Mouse (Mus musculus) gastrocnemius, postnatal 36 days (tissue): Measurements from ENCODE around the gene Fkbp10. TPM values are rescaled to one million over a fixed set of nuclear protein-coding genes. Genes with fewer than 3 reads are reported as not detected.

Experiments
- DNase-seq, 2 experiments: peaks; one replicate each; pipeline ENCODE4 v3.0.0; 2022
- intact Hi-C: fragments of 180-260 bp; cut with DNase I; formaldehyde crosslinking; loops from one replicate; pipeline ENCODE4 v1.15.1; 2025
- microRNA-seq, 2 experiments: library from miRNA; unstranded; fragments of <30 nt; microRNA quantifications; one replicate each; pipeline ENCODE4 v1.2.0; 2021
- total RNA-seq, 2 experiments: library from RNA; stranded (reverse); gene quantifications; 2 replicates each; pipeline ENCODE4 v1.2.3; 2021

The Fkbp10 gene
- total RNA-seq, 2 experiments from 2014 or later: 5.1 to 6.5 TPM

DNA sequence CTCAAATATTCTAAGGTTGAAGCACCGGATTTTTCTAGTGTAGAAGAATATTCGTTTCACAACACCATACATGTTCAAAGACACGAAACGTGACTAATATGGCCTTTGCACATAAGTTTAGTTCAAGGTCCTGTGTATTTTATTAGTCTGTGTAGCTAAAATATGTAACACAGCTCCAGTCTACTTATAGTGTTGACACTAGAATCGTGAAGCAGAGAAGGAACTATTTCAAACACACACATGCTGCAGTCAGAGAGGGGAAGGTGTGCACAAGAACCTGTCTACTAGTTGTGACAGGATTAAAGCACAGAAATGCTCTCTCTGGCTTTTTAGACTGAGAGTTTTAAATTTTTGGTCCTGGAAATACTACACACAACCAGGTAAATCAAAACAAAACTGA, 42.2 kb downstream of the Fkbp10 start:
- no peak for DNase-seq
- intact Hi-C loops: no loop called here

DNA sequence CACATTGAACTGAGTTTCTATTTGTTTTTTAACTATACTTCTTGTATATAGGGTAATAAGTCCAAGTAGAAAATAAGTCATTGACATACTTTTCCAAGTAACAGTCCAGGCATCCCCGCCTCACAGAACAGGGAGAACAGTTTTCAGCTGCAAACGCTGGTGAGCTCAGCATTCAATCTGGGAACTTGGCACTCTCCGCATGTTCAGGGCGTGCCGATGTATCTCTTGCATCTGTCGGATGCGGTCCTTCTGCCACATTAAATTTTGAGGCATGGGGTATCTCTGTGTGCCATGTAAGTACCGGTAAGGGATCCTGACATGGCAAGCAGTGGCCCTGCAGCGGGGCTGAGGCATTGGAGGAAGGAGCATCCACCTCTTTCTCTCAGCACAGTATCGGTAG, 47.2 kb downstream of the Fkbp10 start:
- DNase-seq: peak in 1 of 2 experiments; percentile 20
- intact Hi-C loops: no loop called here

DNA sequence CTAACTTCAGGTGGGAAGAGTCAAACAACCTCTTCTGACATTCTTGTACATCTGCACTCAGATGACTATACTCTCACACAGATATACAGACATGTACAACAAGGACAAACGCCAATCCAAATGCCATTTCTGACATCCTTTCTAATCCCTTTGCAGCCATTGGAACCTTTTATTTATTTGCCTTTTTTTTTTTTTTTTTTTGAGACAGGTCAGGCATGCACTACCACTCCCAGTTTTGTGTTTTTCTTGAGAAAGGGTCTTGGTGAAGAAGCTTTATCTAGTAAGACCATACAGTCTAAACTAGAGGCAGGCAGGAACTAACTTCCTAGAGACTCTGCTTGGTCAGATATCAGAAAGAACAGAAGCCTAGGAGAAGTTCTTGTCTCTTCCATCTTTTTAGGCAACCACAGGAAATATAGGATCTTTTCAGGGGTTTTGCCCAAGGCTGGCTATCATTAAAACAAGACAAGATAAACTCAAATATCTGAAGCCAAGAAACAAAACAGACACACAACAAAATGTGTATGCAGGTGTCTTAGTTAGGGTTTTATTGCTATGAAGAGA, 49.8 kb downstream of the Fkbp10 start:
- intact Hi-C loops: no loop called here
- no peak for DNase-seq

DNA sequence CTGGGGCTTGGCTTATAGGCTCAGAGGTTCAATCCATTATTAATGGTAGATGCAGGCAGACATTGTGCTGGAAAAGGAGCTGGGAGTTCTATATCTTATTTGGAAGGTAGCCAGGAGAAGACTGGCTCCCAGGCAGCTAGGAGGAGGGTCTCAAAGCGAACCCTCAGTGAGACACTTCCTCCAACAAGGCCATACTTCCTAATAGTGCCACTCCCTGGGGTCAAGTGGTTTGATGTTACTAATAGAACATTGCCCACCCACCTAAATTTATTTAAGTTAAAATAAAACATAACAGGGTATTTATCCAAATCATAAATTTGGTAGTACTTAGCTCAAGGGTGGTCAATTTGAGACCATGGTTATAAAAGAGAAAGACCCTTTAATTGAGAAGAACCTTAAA, 50.3 kb downstream of the Fkbp10 start:
- no peak for DNase-seq
- intact Hi-C loops: no loop called here

DNA sequence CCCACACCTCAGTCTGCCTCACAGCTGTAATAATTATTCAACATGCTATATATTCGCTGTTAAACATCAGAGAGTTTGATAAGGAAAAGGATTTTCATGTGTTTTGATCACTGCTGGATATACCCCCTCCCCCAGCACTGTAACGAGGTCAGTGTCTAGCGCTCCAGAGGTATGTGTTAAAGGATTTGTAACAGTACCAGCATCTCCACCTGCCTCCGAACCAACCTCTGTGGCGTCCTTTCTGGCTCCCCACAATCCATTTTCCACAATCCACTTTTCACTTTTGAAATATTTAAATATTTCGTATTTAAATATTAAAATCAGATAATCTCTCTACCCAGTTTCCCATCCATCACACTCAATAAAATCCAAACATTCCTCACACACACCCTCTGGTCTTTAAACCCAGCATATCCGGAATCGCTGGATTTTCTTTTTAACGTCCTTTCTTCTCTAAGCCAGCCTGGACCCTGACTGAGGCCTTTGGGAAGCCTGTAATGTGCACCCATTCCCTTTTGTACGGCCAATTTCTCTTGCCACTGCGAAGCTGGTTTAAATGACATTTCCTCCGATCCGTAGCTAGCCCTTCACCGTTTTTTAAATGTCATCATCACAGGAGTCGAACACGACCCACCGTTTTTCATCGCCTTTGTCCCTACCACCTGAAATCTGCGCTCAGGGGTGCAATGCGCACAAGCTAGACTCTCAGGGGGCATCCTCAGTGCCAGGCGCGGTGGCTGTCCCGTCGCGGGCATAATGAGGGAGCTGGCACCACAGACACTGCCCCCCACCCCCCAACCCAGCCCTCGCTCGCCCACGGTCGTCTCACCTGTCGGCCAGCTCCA, 56.1 kb downstream of the Fkbp10 start:
- DNase-seq: no peak
- intact Hi-C loops: loop anchor here (2.0 to 5.0 kb wide), 2 partner anchors 45 to 109 kb away; no protein-coding TSS in a partner anchor

DNA sequence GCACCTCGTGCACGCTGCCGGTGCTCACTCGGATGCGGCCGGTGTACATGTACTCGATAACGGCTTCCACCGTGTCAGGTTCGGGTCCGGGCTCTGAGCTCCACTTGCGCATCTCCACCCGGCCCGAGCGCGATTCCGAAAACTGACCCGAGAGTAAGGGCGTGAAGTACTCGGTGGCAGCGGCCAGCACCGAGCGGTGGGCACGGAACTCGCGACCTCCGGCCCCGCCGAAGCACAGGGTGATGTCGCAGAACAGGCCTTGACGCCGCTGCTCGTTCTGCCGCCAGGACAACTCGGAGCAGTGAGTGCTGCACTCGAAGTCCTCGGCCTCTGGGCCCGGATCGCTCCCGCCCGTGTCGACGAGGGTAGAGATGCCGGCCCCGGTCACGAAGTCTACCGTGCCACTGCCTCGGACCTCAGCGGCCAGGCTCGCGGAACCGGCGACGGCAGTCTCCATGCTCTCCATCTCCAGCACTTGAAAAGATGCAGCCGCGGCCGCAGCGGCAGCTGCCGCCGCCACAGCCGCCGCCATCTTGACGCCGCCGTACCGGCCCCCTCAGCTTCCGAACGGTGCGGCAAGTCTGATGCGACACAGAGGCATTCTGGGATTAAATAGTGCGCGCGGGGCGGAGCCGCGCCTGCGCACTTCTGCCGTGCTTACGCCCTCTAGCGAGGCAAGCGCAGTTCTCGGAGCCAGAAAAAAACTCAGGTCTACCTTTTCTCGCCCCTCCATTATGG, 56.9 kb downstream of the Fkbp10 start, which contains the start of gene Klhl11:
Klhl11 (minus strand) TSS at position 545 of the 738 bp plus-strand sequence.
- DNase-seq: peak; percentile 83 to 89
- intact Hi-C loops: loop anchor here (2.0 to 5.0 kb wide), 2 partner anchors 46 to 110 kb away; no protein-coding TSS in a partner anchor

DNA sequence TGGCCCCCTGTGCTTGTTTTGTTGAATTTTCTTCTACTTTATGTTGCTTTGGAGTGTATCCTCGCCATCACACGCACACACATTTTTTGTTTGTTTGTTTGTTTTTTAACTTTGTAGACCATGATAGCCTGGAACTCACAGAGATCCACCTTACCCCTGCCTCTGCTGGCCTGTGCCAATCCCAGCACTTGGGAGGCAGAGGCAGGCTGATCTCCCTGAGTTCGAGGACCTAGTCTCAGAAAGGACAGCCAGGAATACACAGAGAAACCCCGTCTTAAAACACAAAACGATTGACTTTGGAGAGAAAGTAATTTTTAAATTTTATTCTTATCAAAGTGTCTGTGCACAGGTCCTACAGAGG, 57.4 kb downstream of the Fkbp10 start:
- intact Hi-C loops: loop anchor here (2.0 to 5.0 kb wide), 2 partner anchors 46 to 111 kb away; no protein-coding TSS in a partner anchor

More for the DNA sequence above, 57.4 kb downstream of the Fkbp10 start:
- no peak for DNase-seq

Small RNA genes lying within 50 kb of the gene (microRNA-seq; reads per million reads assigned to microRNA genes)
- 0 reads per million in 2 experiments for gene Gm27374

Other genes starting within 250 kb of the Fkbp10 start
- gene Krt9, start 222.5 kb upstream of the Fkbp10 start, total RNA-seq: not detected
- not detected for gene Krt14, start 208.1 kb upstream of the Fkbp10 start, total RNA-seq
- gene Krt16, start 166.8 kb upstream of the Fkbp10 start, total RNA-seq: not detected
- under 1 TPM in 1 of 2 experiments, not detected in 1; 0.82 TPM for gene Krt17, start 154.7 kb upstream of the Fkbp10 start, total RNA-seq
- gene Krt42, start 145.8 kb upstream of the Fkbp10 start, total RNA-seq: not detected
- 1,000 to 10,000 TPM in 1 of 2 experiments, 100 to 1,000 TPM in 1; 947 to 1,138 TPM for gene Eif1, start 95.8 kb upstream of the Fkbp10 start, total RNA-seq
- not detected for gene Gast, start 81.3 kb upstream of the Fkbp10 start, total RNA-seq
- gene Hap1, start 59.6 kb upstream of the Fkbp10 start, total RNA-seq: under 1 TPM in 1 of 2 experiments, not detected in 1; 0.23 TPM
- gene Jup, start 17.9 kb upstream of the Fkbp10 start, total RNA-seq: 10 to 100 TPM; 73.8 to 80.2 TPM
- gene P3h4, start 861 bp upstream of the Fkbp10 start, total RNA-seq: 1 to 10 TPM; 3.6 to 4.1 TPM
- 1 to 10 TPM; 7.5 to 8.1 TPM for gene Nt5c3b, start 26.1 kb downstream of the Fkbp10 start, total RNA-seq
- under 1 TPM; 0.22 to 0.26 TPM for gene Klhl10, start 26.2 kb downstream of the Fkbp10 start, total RNA-seq
- 1 to 10 TPM; 3.3 to 3.7 TPM for gene Klhl11, start 57.0 kb downstream of the Fkbp10 start, total RNA-seq
- gene Acly, start 112.3 kb downstream of the Fkbp10 start, total RNA-seq: 10 to 100 TPM; 10.4 to 13.6 TPM
- under 1 TPM; 0.10 to 0.54 TPM for gene Ttc25, start 129.9 kb downstream of the Fkbp10 start, total RNA-seq
- 1 to 10 TPM; 4.3 to 7.3 TPM for gene Cnp, start 159.2 kb downstream of the Fkbp10 start, total RNA-seq
- 10 to 100 TPM; 18.6 to 19.1 TPM for gene Nkiras2, start 203.5 kb downstream of the Fkbp10 start, total RNA-seq
- gene Dnajc7, start 204.5 kb downstream of the Fkbp10 start, total RNA-seq: 100 to 1,000 TPM; 105 to 110 TPM